7 mouse cellular contexts compared by ENCODE assay signal in the genomic region with DNA sequence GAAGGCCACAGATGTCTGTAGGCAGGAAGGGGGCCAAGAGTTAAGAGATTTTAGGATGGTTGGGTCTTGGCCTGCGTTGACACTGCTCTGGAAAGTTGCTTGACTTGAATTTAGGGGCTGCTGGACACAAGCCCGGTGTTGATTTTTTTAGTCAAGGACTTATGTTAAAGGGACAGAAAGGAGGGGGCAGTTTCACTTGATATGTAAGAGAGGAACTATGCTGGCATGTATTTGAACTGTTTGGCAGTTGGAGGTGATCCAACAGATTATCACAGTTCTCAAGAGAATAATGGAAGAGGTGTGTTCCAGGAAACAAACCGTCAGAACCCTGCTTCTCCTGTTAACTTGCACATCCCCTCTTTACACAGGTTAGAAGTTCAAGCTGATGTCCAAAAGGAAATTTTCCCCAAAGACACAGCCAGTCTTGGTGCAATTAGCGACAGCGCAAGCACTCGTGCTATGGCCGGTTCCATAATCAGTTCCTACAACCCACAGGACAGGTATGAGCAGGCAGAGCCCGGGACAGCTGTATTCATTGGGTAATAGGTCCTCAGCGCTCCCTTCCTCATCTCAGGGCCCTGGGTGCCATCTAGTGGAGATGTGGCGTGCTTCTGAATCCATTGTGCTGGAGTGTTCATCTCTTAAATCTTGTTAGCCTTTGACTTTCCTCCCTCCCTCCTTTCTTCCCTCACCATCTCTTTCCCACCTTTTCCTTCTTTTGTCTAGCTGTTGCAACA. TPM values are rescaled to one million over a fixed set of nuclear protein-coding genes. Genes with fewer than 3 reads are reported as not detected.
A peak's percentile ranks its signal among the peaks of the same experiment; 100 is the strongest.
DNase-seq lines count a peak whose midpoint lies in the region; ATAC-seq and TF ChIP-seq lines count a peak whose summit lies in the region.

No protein-coding gene starts in this region.

- intact Hi-C loops in left cerebral cortex, adult 2 months (cut with DNase I) = loop anchor here (1.0 to 5.0 kb wide), 2 partner anchors 111 to 175 kb away; no protein-coding TSS in a partner anchor

- no peak overlapping the region for H3K4me2 ChIP-seq in hindbrain, embryonic 16.5 days (ENCODE audit: low read length)

- no peaks in the 10 kb centered on the region for H3K27me3 ChIP-seq in hindbrain, embryonic 16.5 days (replicated peaks; ENCODE audit: control insufficient read depth, insufficient read depth, low read length)

- 51% methylated on average over 10 of the region's 10 CpGs for WGBS in hindbrain, embryonic 16.5 days

- H3K36me3 ChIP-seq in hindbrain, embryonic 16.5 days (ENCODE audit: control insufficient read depth, insufficient read depth, low read length) = peaks cover 34% of the 10 kb centered on the region

- H3K9me3 ChIP-seq in hindbrain, embryonic 16.5 days (ENCODE audit: control insufficient read depth, low read length) = no peaks in the 10 kb centered on the region

- H3K4me1 ChIP-seq in hindbrain, embryonic 16.5 days (ENCODE audit: control insufficient read depth, insufficient read depth, low read depth, low read length) = peaks cover 5% of the 10 kb centered on the region; the same call in 1 of the 2 replicates

- no peak overlapping the region for H3K27ac ChIP-seq in hindbrain, embryonic 16.5 days (ENCODE audit: low read depth, low read length)
- no peak overlapping the region for H3K27ac ChIP-seq in left cerebral cortex, adult 2 months

- ATAC-seq in activated CD4-positive, CD25-positive, alpha-beta regulatory T cell, adult 4 months = peak; percentile 77
- peak; percentile 78; the same call in 1 of the 2 replicates for ATAC-seq in hindbrain, embryonic 16.5 days

- H3K4me3 ChIP-seq in hindbrain, embryonic 16.5 days (ENCODE audit: low read length) = no peak overlapping the region
- H3K4me3 ChIP-seq in left cerebral cortex, adult 2 months = no peak overlapping the region

- DNase-seq in cerebellum, adult 9-11 months = peak; percentile 84
- DNase-seq in frontal cortex, postnatal 14 days (ENCODE audit: low spot score in 2 of 2) = peak; percentile 29 to 42
- peak; percentile 56 to 62 for DNase-seq in left cerebral cortex, adult 2 months (ENCODE audit: extremely low spot score in 1 of 2, low spot score in 2 of 2)
- peak; percentile 65 for DNase-seq in mesoderm, embryonic 11.5 days (ENCODE audit: low read depth, low spot score)
- peak; percentile 49 for DNase-seq in spleen, adult 12 weeks (ENCODE audit: low spot score)

- no peak overlapping the region for H3K9ac ChIP-seq in hindbrain, embryonic 16.5 days (ENCODE audit: low read depth, low read length)

- TF ChIP-seq CTCF in left cerebral cortex, adult 2 months (IDR thresholded peaks at IDR 0.05) = peak; percentile 79

RNA-seq across cellular contexts. Expression of a gene that starts 22.8 kb away (rescaled TPM):
- not detected for polyA plus RNA-seq in activated CD4-positive, CD25-positive, alpha-beta regulatory T cell, adult 4 months (2017; shearing (Covaris generic))
- 0.16 and 0.20 TPM in 2 replicates for polyA plus RNA-seq in hindbrain, embryonic 16.5 days (2015; fragmentation: Nextera tagmentation; extraction: Ambion mirVana)
- total RNA-seq in left cerebral cortex, adult 2 months (2021) = not detected

RNA-seq across cellular contexts. Expression of a gene that starts 24.5 kb away (rescaled TPM):
- polyA plus RNA-seq in activated CD4-positive, CD25-positive, alpha-beta regulatory T cell, adult 4 months (2017; shearing (Covaris generic)) = 10 to 100 TPM; 18.9 TPM
- 30.8 and 31.6 TPM in 2 replicates for polyA plus RNA-seq in hindbrain, embryonic 16.5 days (2015; fragmentation: Nextera tagmentation; extraction: Ambion mirVana)
- total RNA-seq in left cerebral cortex, adult 2 months (2021) = 10 to 100 TPM; 52.6 to 57.7 TPM

RNA-seq across cellular contexts. Expression of a gene that starts 39.3 kb away (rescaled TPM):
- not detected for polyA plus RNA-seq in activated CD4-positive, CD25-positive, alpha-beta regulatory T cell, adult 4 months (2017; shearing (Covaris generic))
- 168 and 199 TPM in 2 replicates for polyA plus RNA-seq in hindbrain, embryonic 16.5 days (2015; fragmentation: Nextera tagmentation; extraction: Ambion mirVana)
- total RNA-seq in left cerebral cortex, adult 2 months (2021) = 100 to 1,000 TPM; 650 to 692 TPM

RNA-seq across cellular contexts. Expression of a gene that starts 54.3 kb away (rescaled TPM):
- polyA plus RNA-seq in activated CD4-positive, CD25-positive, alpha-beta regulatory T cell, adult 4 months (2017; shearing (Covaris generic)) = under 1 TPM; 0.28 to 0.56 TPM
- 10.7 and 11.6 TPM in 2 replicates for polyA plus RNA-seq in hindbrain, embryonic 16.5 days (2015; fragmentation: Nextera tagmentation; extraction: Ambion mirVana)
- 10 to 100 TPM; 54.0 to 58.1 TPM for total RNA-seq in left cerebral cortex, adult 2 months (2021)

Comparison
In these comparisons a context has a peak if more than half of its experiments do, and no peak if none do; other contexts are left out.
1. RNA of a gene that starts 39.3 kb away (polyA plus RNA-seq): 168 to 199 TPM in hindbrain, embryonic 16.5 days; not detected in activated CD4-positive, CD25-positive, alpha-beta regulatory T cell, adult 4 months; every median in the first group is over 100 times any median in the second.
2. Peak in every context shown above with its lines, with median percentiles within 50 percentile points of each other: DNase-seq.